Mouse (Mus musculus) layer of hippocampus, adult 2 months (tissue): ENCODE measurements at regions not wholly inside any gene's neighbourhood (a gene's known extent, or its start where the extent isn't known, plus 50 kb on each side); places are given as distances from the start of the nearest gene placed in this dataset.
A peak's percentile ranks its signal among the peaks of the same experiment; 100 is the strongest.

Source experiments
- DNase-seq, 2 experiments: peaks; one replicate each; pipeline ENCODE4 v3.0.0; 2022; ENCODE audit warnings: low spot score in 2 of 2
- H3K27ac ChIP-seq: fragments of 200-600 bp; 2 replicates; pipeline ENCODE4 v1.8.1; 2022
- H3K4me3 ChIP-seq: fragments of 200-600 bp; 2 replicates; pipeline ENCODE4 v1.8.1; 2022; ENCODE audit warnings: mild to moderate bottlenecking
- CTCF ChIP-seq: fragments of 200-600 bp; conservative IDR thresholded peaks from 2 replicates; pipeline ENCODE4 v1.8.1; 2022; ENCODE audit warnings: antibody characterized with exemption, mild to moderate bottlenecking, moderate library complexity

GRCm38 (mm10) chr10:91300067-91300466 is 119.0 kb upstream of the Tmpo start:
- no peak for TF ChIP-seq CTCF
- Histone ChIP-seq H3K27ac (no peak overlapping the region), H3K4me3 (no peak overlapping the region)
- no peak for DNase-seq

GRCm38 (mm10) chr10:91297792-91298460 is 116.8 kb upstream of the Tmpo start:
- Histone ChIP-seq H3K27ac (no peak overlapping the region), H3K4me3 (no peak overlapping the region)
- DNase-seq = peak; percentile 54 to 73
- peak; percentile 92 for TF ChIP-seq CTCF

GRCm38 (mm10) chr10:91295345-91295744 is 114.2 kb upstream of the Tmpo start:
- TF ChIP-seq CTCF = peak; percentile 73
- no peak overlapping the region for H3K27ac ChIP-seq
- DNase-seq = no peak
- no peak overlapping the region for H3K4me3 ChIP-seq

GRCm38 (mm10) chr10:91293226-91293625 is 112.1 kb upstream of the Tmpo start:
- Histone ChIP-seq H3K4me3 (no peak overlapping the region), H3K27ac (no peak overlapping the region)
- peak; percentile 25 for TF ChIP-seq CTCF
- DNase-seq = no peak

- DNase-seq = no peak
- Histone ChIP-seq H3K4me3 (no peak overlapping the region), H3K27ac (no peak overlapping the region)
- no peak for TF ChIP-seq CTCF
Measured at GRCm38 (mm10) chr10:91284259-91284658, 103.1 kb upstream of the Tmpo start.

- peak; percentile 97 for TF ChIP-seq CTCF
- H3K4me3 ChIP-seq = peak overlapping the region; percentile 22; the same call in 1 of the 2 replicates
- H3K27ac ChIP-seq = no peak overlapping the region
- DNase-seq = peak; percentile 81 to 93
Measured at GRCm38 (mm10) chr10:91270955-91271741, 90.0 kb upstream of the Tmpo start.

GRCm38 (mm10) chr10:91270268-91270954 is 89.3 kb upstream of the Tmpo start:
- Histone ChIP-seq H3K27ac (no peak overlapping the region), H3K4me3 (no peak overlapping the region)

GRCm38 (mm10) chr10:91267886-91268285 is 86.8 kb upstream of the Tmpo start:
- H3K4me3 ChIP-seq = no peak overlapping the region
- no peak for TF ChIP-seq CTCF
- H3K27ac ChIP-seq = no peak overlapping the region
- DNase-seq = no peak

More at GRCm38 (mm10) chr10:91270268-91270954, 89.3 kb upstream of the Tmpo start:
- TF ChIP-seq CTCF = peak; percentile 68
- peak in 1 of 2 experiments; percentile 18 for DNase-seq

- no peak for DNase-seq
- H3K27ac ChIP-seq = no peak overlapping the region
- no peak for TF ChIP-seq CTCF
- H3K4me3 ChIP-seq = no peak overlapping the region
Measured at GRCm38 (mm10) chr10:91260416-91260815, 79.3 kb upstream of the Tmpo start.

GRCm38 (mm10) chr10:91249681-91250195 is 68.6 kb upstream of the Tmpo start:
- no peak overlapping the region for H3K27ac ChIP-seq
- no peak for DNase-seq
- no peak for TF ChIP-seq CTCF
- H3K4me3 ChIP-seq = peak overlapping the region; percentile 43

- TF ChIP-seq CTCF = peak; percentile 74
- Histone ChIP-seq H3K27ac (no peak overlapping the region), H3K4me3 (no peak overlapping the region)
- DNase-seq = no peak
Measured at GRCm38 (mm10) chr10:91244297-91244696, 63.2 kb upstream of the Tmpo start.

- no peak overlapping the region for H3K4me3 ChIP-seq
- TF ChIP-seq CTCF = no peak
- DNase-seq = no peak
- H3K27ac ChIP-seq = no peak overlapping the region
Measured at GRCm38 (mm10) chr10:91242491-91243046, 61.5 kb upstream of the Tmpo start.

- Histone ChIP-seq H3K27ac (no peak overlapping the region), H3K4me3 (no peak overlapping the region)
- TF ChIP-seq CTCF = no peak
- DNase-seq = no peak
Measured at GRCm38 (mm10) chr10:91241611-91242005, 60.5 kb upstream of the Tmpo start.
